Mouse (Mus musculus): ENCODE measurements around the gene Rapgef4.

GRCm38 (mm10) chr2:72205869-72206268 lies 224.8 kb downstream of the Rapgef4 start:
- TF ChIP-seq CTCF (IDR thresholded peaks at IDR 0.05) (no peak), POLR2A (IDR thresholded peaks at IDR 0.05; ENCODE audit: insufficient read depth, low read depth, low read length) (no peak)

All from heart, adult 2 months (tissue).